Mouse (Mus musculus) layer of hippocampus, postnatal 10 days (tissue): ENCODE measurements around the gene Elk3. TPM values are rescaled to one million over a fixed set of nuclear protein-coding genes. Genes with fewer than 3 reads are reported as not detected.
"Not testable (repeated sequence)": the region's sequence is repeated elsewhere in the genome, so short reads cannot be mapped to it uniquely, and the experiment has no call there.

Experiments used
- DNase-seq, 2 experiments: peaks; one replicate each; pipeline ENCODE4 v3.0.0; 2021; ENCODE audit warnings: low spot score in 2 of 2
- long read RNA-seq: library from polyadenylated mRNA; stranded (forward); transcript quantifications from one replicate; pipeline ENCODE4 v2.0.0, GENCODE M21; 2023
- total RNA-seq, 2 experiments: library from RNA; stranded (reverse); gene quantifications; 2 replicates each; pipeline ENCODE4 v1.2.3; 2021

Gene Elk3
- 10 to 100 TPM; 12.3 to 12.8 TPM for total RNA-seq
- long read RNA-seq, full-length matches to known transcripts, result 7 of 11 reads
- long read RNA-seq, partial matches to known transcripts, result 4 of 11 reads
- long read RNA-seq, other reads (novel, unspliced or antisense), result 0 of 11 reads

- DNase-seq, result peak; percentile 28 to 53
Measured at GRCm38 (mm10) chr10:93310721-93311411, at the start of gene Elk3. TSS of gene Elk3 (minus strand) at chr10:93311135.

GRCm38 (mm10) chr10:93360623-93361022, 49.7 kb upstream of the Elk3 start:
- DNase-seq, result no peak

GRCm38 (mm10) chr10:93360190-93360589, 49.3 kb upstream of the Elk3 start:
- DNase-seq, result not testable (repeated sequence)

GRCm38 (mm10) chr10:93359339-93359863, 48.5 kb upstream of the Elk3 start:
- no peak for DNase-seq

GRCm38 (mm10) chr10:93358878-93359277, 47.9 kb upstream of the Elk3 start:
- no peak for DNase-seq

GRCm38 (mm10) chr10:93357162-93357561, 46.2 kb upstream of the Elk3 start:
- no peak for DNase-seq

- DNase-seq, result no peak
Measured at GRCm38 (mm10) chr10:93356122-93356521, 45.2 kb upstream of the Elk3 start.

GRCm38 (mm10) chr10:93355276-93355927, 44.5 kb upstream of the Elk3 start:
- no peak for DNase-seq

GRCm38 (mm10) chr10:93353545-93354326, 42.8 kb upstream of the Elk3 start:
- DNase-seq, result no peak

- DNase-seq, result no peak
Measured at GRCm38 (mm10) chr10:93347918-93348505, 37.1 kb upstream of the Elk3 start.

GRCm38 (mm10) chr10:93347387-93347786, 36.5 kb upstream of the Elk3 start:
- DNase-seq, result no peak

- DNase-seq, result no peak
Measured at GRCm38 (mm10) chr10:93346208-93346936, 35.4 kb upstream of the Elk3 start.

GRCm38 (mm10) chr10:93345497-93345896, 34.6 kb upstream of the Elk3 start:
- DNase-seq, result no peak

GRCm38 (mm10) chr10:93343469-93343868, 32.5 kb upstream of the Elk3 start:
- no peak for DNase-seq

GRCm38 (mm10) chr10:93342986-93343385, 32.1 kb upstream of the Elk3 start:
- DNase-seq, result no peak

- DNase-seq, result no peak
Measured at GRCm38 (mm10) chr10:93338526-93338925, 27.6 kb upstream of the Elk3 start.

GRCm38 (mm10) chr10:93336462-93336931, 25.6 kb upstream of the Elk3 start:
- no peak for DNase-seq

GRCm38 (mm10) chr10:93335828-93336461, 25.0 kb upstream of the Elk3 start:
- no peak for DNase-seq

- no peak for DNase-seq
Measured at GRCm38 (mm10) chr10:93335001-93335400, 24.1 kb upstream of the Elk3 start.

- DNase-seq, result no peak
Measured at GRCm38 (mm10) chr10:93333239-93333638, 22.3 kb upstream of the Elk3 start.
